Mouse (Mus musculus): ENCODE measurements around the gene Tekt2.

DNA sequence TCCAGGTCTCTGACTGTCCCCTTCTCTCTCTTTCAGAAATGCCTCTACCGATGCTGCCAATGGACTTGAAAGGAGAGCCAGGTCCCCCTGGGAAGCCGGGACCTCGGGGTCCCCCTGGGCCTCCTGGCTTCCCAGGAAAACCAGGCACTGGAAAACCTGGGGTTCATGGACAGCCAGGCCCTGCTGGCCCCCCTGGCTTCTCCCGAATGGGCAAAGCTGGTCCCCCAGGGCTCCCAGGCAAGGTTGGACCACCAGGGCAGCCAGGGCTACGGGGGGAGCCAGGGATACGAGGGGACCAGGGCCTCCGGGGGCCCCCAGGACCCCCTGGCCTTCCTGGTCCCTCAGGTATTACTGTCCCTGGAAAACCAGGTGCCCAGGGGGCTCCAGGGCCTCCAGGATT lies 15.1 kb downstream of the Tekt2 start:
- no peak for TF ChIP-seq POLR2A (IDR thresholded peaks at IDR 0.05; ENCODE audit: low read depth, low read length)
- no peak for TF ChIP-seq CTCF (IDR thresholded peaks at IDR 0.05; ENCODE audit: borderline replicate concordance, insufficient read depth, low read length)
